Mouse (Mus musculus): ENCODE measurements at regions not wholly inside any gene's neighbourhood (a gene's known extent, or its start where the extent isn't known, plus 50 kb on each side); places are given as distances from the start of the nearest gene placed in this dataset.

GRCm38 (mm10) chr4:137100756-137101155, 52.2 kb upstream of the Zbtb40 start:
- no peak for DNase-seq

Small RNA genes lying in the stretch of these regions (microRNA-seq; reads per million reads assigned to microRNA genes)
- 0 reads per million in 2 experiments for gene Gm23263
- 0 reads per million in 2 experiments for gene Gm25399
